Mouse (Mus musculus) spleen, adult 2 months (tissue): ENCODE data around the gene Slf2. TPM values are rescaled to one million over a fixed set of nuclear protein-coding genes. Genes with fewer than 3 reads are reported as not detected.

Experiments
- DNase-seq, 2 experiments: peaks; one replicate each; pipeline versions ENCODE4 v3.0.0 to v3.0.0-alpha.2; 2012 to 2021; ENCODE audit warnings: low spot score in 2 of 2, low read depth in 1 of 2
- H3K27ac ChIP-seq: fragments of 200-500 bp; 2 replicates; pipeline ENCODE4 v1.5.1; 2012; ENCODE audit warnings: low read length, inconsistent platforms; ENCODE audit not compliant: insufficient read depth
- H3K27me3 ChIP-seq: fragments of 200-500 bp; 2 replicates; pipeline ENCODE4 v1.6.1; 2012; ENCODE audit warnings: mild to moderate bottlenecking, moderate library complexity, low read length, inconsistent platforms; ENCODE audit not compliant: control insufficient read depth, insufficient read depth
- H3K36me3 ChIP-seq: fragments of 200-500 bp; 2 replicates; pipeline ENCODE4 v1.6.1; 2012; ENCODE audit warnings: mild to moderate bottlenecking, low read length, inconsistent platforms; ENCODE audit not compliant: control insufficient read depth, insufficient read depth
- H3K4me1 ChIP-seq: fragments of 200-500 bp; 2 replicates; pipeline ENCODE4 v1.6.1; 2011; ENCODE audit warnings: inconsistent platforms; ENCODE audit not compliant: control insufficient read depth, insufficient read depth, insufficient read length
- H3K4me3 ChIP-seq: fragments of 200-500 bp; 2 replicates; pipeline ENCODE4 v1.5.1; 2011; ENCODE audit warnings: mild to moderate bottlenecking, inconsistent platforms; ENCODE audit not compliant: insufficient read depth, insufficient read length; ENCODE audit errors: extremely low read depth
- CTCF ChIP-seq: fragments of 200-500 bp; IDR thresholded peaks from 2 replicates; pipeline ENCODE4 v1.5.1; 2011; ENCODE audit warnings: mild to moderate bottlenecking, inconsistent platforms; ENCODE audit not compliant: insufficient read depth, insufficient read length, insufficient replicate concordance; ENCODE audit errors: extremely low read depth
- POLR2A ChIP-seq: fragments of 200-500 bp; IDR thresholded peaks from 2 replicates; pipeline ENCODE4 v1.6.1; 2011; ENCODE audit warnings: low read depth, low read length, inconsistent platforms
- WGBS: fragments of 180-500 bp; shearing (Covaris S2); methylation state at CpG from one replicate; pipeline ENCODE4 v1.1.7; 2018; 5-methylcytosine and 5-hydroxymethylcytosine counted together
- polyA plus RNA-seq: library from polyadenylated mRNA; depleted of rRNA; stranded (reverse); fragments of >200 nt; gene quantifications from 2 replicates; pipeline ENCODE4 v1.2.3, GENCODE M21; 2012

Gene Slf2
- polyA plus RNA-seq, 1 experiment, result 26.8 TPM

- Histone ChIP-seq H3K4me3 (no peak overlapping the region), H3K4me1 (no peaks in the 10 kb centered on the region; the same call in 1 of the 2 replicates), H3K36me3 (no peaks in the 10 kb centered on the region), H3K27ac (no peak overlapping the region), H3K27me3 (no peaks in the 10 kb centered on the region)
- no peak for TF ChIP-seq POLR2A
- TF ChIP-seq CTCF, result no peak
- WGBS, result 94% methylated on average over 37 of the region's 37 CpGs
- no peak for DNase-seq
Measured at GRCm38 (mm10) chr19:45025937-45026568, 95.1 kb downstream of the Slf2 start.

GRCm38 (mm10) chr19:45026958-45027670 is 96.2 kb downstream of the Slf2 start:
- Histone ChIP-seq H3K4me3 (no peak overlapping the region), H3K36me3 (no peaks in the 10 kb centered on the region), H3K27ac (no peak overlapping the region), H3K4me1 (no peaks in the 10 kb centered on the region; the same call in 1 of the 2 replicates), H3K27me3 (no peaks in the 10 kb centered on the region)
- WGBS, result 81% methylated on average over 6 of the region's 6 CpGs
- DNase-seq, result no peak
- TF ChIP-seq POLR2A (no peak), CTCF (no peak)

GRCm38 (mm10) chr19:45027848-45028247 is 96.9 kb downstream of the Slf2 start:
- H3K27me3 ChIP-seq, result no peaks in the 10 kb centered on the region
- WGBS, result 91% methylated on average over 6 of the region's 6 CpGs
- no peak overlapping the region for H3K4me3 ChIP-seq
- H3K27ac ChIP-seq, result no peak overlapping the region
- no peak for DNase-seq
- H3K4me1 ChIP-seq, result no peaks in the 10 kb centered on the region; the same call in 1 of the 2 replicates
- no peaks in the 10 kb centered on the region for H3K36me3 ChIP-seq
- TF ChIP-seq CTCF (no peak), POLR2A (no peak)

- Histone ChIP-seq H3K27me3 (no peaks in the 10 kb centered on the region), H3K27ac (no peak overlapping the region), H3K4me1 (no peaks in the 10 kb centered on the region; the same call in 1 of the 2 replicates), H3K36me3 (no peaks in the 10 kb centered on the region), H3K4me3 (no peak overlapping the region)
- no peak for DNase-seq
- WGBS, result 87% methylated on average over 19 of the region's 19 CpGs
- TF ChIP-seq CTCF (no peak), POLR2A (no peak)
Measured at GRCm38 (mm10) chr19:45028746-45029145, 97.8 kb downstream of the Slf2 start.

GRCm38 (mm10) chr19:45029571-45029970 is 98.6 kb downstream of the Slf2 start:
- H3K27ac ChIP-seq, result no peak overlapping the region
- DNase-seq, result no peak
- 67% methylated on average over 9 of the region's 9 CpGs for WGBS
- H3K4me3 ChIP-seq, result no peak overlapping the region
- H3K36me3 ChIP-seq, result no peaks in the 10 kb centered on the region
- H3K27me3 ChIP-seq, result no peaks in the 10 kb centered on the region
- TF ChIP-seq POLR2A (no peak), CTCF (no peak)
- no peaks in the 10 kb centered on the region; the same call in 1 of the 2 replicates for H3K4me1 ChIP-seq

GRCm38 (mm10) chr19:45030111-45030510 is 99.2 kb downstream of the Slf2 start:
- 23% methylated on average over 8 of the region's 8 CpGs for WGBS
- Histone ChIP-seq H3K4me1 (no peaks in the 10 kb centered on the region; the same call in 1 of the 2 replicates), H3K36me3 (no peaks in the 10 kb centered on the region), H3K27ac (no peak overlapping the region), H3K27me3 (no peaks in the 10 kb centered on the region), H3K4me3 (no peak overlapping the region)
- DNase-seq, result peak in 1 of 2 experiments; percentile 49
- TF ChIP-seq CTCF (peak; percentile 86; the same call in 1 of the 2 replicates), POLR2A (no peak)
